Mouse (Mus musculus) bone marrow, adult 2 months (tissue): Measurements from ENCODE around the gene Prdx5. TPM values are rescaled to one million over a fixed set of nuclear protein-coding genes. Genes with fewer than 3 reads are reported as not detected.

ENCODE experiments used
- H3K27ac ChIP-seq: fragments of 200-500 bp; 2 replicates; pipeline ENCODE4 v1.5.1; 2012; ENCODE audit warnings: low read depth, mild to moderate bottlenecking, control low read depth, inconsistent platforms, low read length; ENCODE audit not compliant: control insufficient read depth, poor library complexity, insufficient read depth
- H3K4me1 ChIP-seq: fragments of 200-500 bp; 2 replicates; pipeline ENCODE4 v1.6.1; 2011; ENCODE audit warnings: low read length; ENCODE audit not compliant: control insufficient read depth, insufficient read depth
- H3K4me3 ChIP-seq: fragments of 200-500 bp; replicated peaks from 2 replicates; pipeline ENCODE3; 2011; ENCODE audit warnings: mild to moderate bottlenecking, low read depth, low read length, control low read depth; ENCODE audit not compliant: control insufficient read depth
- CTCF ChIP-seq: fragments of 200-500 bp; IDR thresholded peaks from 2 replicates; pipeline ENCODE4 v1.5.1; 2011; ENCODE audit warnings: low read length, control low read depth; ENCODE audit not compliant: control insufficient read depth, insufficient read depth
- POLR2A ChIP-seq: fragments of 200-500 bp; IDR thresholded peaks from 2 replicates; pipeline ENCODE4 v1.6.1; 2011; ENCODE audit warnings: low read depth, mild to moderate bottlenecking, control low read depth, low read length, borderline replicate concordance; ENCODE audit not compliant: control insufficient read depth
- WGBS: fragments of 180-500 bp; shearing (Covaris S2); methylation state at CpG from one replicate; pipeline ENCODE4 v1.1.7; 2018; 5-methylcytosine and 5-hydroxymethylcytosine counted together
- polyA plus RNA-seq: library from polyadenylated mRNA; stranded (reverse); fragments of >200 nt; gene quantifications from 2 replicates; pipeline ENCODE4 v1.2.4, GENCODE M21; 2011; ENCODE audit warnings: low replicate concordance; ENCODE audit not compliant: missing spikeins, insufficient read depth, insufficient read length

Gene Prdx5
- polyA plus RNA-seq, 1 experiment = 324 TPM

DNA sequence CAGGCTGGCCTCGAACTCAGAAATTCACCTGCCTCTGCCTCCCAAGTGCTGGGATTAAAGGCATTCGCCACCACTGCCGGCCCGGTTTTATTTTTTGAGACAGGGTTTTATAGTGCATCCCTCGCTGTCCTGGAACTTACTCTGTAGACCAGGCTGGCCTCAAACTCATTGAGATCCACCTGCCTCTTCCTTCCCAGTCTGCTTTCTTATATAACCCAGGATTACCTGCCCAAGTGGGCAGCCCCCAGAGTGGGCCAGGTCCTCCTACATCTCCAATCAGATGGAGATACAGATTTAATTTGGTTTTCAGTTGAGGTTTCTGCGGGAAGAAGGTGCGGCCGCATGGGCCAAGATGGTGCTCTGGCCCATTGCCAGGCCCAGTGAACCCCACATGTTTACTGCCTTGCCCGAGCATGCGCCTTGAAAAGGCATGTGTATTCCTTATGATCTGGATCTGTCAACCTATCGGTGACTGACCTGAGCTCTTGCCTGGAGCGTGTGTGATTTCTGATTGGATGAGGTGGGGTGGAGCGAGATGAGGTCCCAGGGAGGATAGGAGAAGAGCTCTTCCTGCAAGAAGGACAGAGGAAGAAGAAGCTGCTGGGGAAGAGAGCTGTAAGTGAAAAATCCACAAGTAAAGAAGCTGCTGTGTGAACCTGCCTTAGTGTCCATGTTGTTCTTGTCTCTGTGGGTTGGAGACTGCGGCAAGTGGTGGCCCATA lies 16.0 kb downstream of the Prdx5 start:
- WGBS = 89% methylated on average over 14 of the region's 14 CpGs
- H3K27ac ChIP-seq = no peak overlapping the region
- no peak overlapping the region for H3K4me3 ChIP-seq
- no peaks in the 10 kb centered on the region for H3K4me1 ChIP-seq
- TF ChIP-seq CTCF = no peak
- TF ChIP-seq POLR2A = no peak

DNA sequence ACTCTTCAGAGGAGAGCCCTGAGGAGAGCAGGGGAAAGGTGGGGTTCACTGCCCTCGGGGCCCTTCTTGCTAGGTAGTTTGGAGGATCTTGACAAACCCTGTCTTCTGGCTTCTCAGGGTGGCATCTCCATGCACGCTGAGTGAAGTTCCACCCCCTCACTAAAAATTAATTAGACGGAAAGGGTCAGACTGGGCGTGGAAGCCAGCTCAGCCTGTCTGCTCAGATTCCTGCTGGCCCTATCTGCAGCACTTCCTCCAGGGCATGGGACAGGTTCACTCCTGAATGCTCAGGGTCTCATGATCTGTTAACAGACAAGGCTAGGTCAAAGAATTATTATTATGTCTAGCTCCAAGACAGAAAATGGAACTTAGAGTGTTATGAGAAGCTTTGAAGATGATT lies 17.4 kb downstream of the Prdx5 start:
- H3K4me3 ChIP-seq = no peak overlapping the region
- no peaks in the 10 kb centered on the region for H3K4me1 ChIP-seq
- H3K27ac ChIP-seq = no peak overlapping the region
- TF ChIP-seq POLR2A (no peak), CTCF (no peak)
- 73% methylated on average over 4 of the region's 4 CpGs for WGBS

DNA sequence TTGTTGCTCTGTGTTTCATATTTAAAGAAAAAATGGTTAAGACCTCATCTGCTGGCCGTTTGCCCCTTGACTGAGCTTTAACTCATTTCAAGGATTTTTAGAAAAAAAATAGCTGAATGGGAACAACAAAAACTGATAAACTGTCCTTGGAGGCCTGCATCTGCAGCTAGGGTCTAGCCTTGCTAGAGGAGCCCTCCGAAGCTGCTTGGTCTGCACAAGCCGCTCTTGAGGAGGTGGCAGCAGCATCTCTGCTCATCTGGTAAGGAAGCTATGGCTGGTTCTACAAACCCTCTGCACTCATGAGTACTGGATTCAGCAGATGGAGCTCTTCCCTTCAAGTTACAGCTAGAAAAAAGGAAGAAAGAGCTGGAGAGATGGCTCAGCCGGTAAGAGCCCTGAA lies 31.9 kb downstream of the Prdx5 start:
- Histone ChIP-seq H3K27ac (no peak overlapping the region), H3K4me1 (no peaks in the 10 kb centered on the region; the same call in none of the 2 replicates), H3K4me3 (no peak overlapping the region)
- TF ChIP-seq CTCF (no peak), POLR2A (no peak)
- WGBS = 75% methylated on average over 4 of the region's 4 CpGs

DNA sequence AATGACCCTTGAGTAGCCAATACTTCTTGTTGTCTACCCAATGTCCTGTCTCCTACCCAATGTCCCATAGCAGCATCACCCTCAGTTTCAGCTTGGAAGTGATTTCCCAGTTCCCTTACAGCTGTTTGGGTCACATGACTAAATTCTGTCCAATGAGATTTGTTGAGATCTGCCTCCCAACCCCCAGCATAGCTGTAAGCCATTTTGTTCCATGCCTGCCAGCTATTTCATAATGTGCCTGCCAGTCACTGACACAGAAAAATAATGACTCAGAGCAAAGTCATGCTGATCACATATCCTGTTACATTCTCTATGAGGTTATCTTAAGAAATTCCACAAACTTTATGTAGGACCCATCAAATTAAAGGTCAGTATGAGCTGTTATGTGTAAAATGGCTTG lies 33.1 kb downstream of the Prdx5 start:
- TF ChIP-seq CTCF (no peak), POLR2A (no peak)
- H3K27ac ChIP-seq = no peak overlapping the region
- H3K4me1 ChIP-seq = peaks cover 2% of the 10 kb centered on the region
- H3K4me3 ChIP-seq = no peak overlapping the region

DNA sequence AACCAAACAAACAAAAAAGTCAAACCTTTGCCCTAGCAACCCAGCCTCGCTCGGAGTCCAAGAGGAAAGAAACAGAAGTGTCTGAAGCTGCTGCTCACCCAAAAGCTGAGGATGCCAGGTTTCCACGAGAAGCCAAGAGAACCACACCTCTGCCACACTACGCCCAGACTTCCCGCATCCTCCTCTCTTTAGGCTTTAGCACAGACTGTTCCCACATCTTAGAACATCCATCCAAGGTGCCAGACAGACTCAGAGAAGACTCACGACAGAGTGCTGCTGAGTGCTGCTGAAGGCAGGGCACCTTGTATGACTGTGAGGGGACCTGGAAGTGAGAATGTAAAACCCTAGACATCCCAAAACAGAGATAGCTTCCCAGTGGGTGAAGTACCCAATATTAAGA lies 34.1 kb downstream of the Prdx5 start:
- H3K4me1 ChIP-seq = peaks cover 3% of the 10 kb centered on the region
- 88% methylated on average over 6 of the region's 6 CpGs for WGBS
- H3K27ac ChIP-seq = no peak overlapping the region
- TF ChIP-seq CTCF (no peak), POLR2A (no peak)
- H3K4me3 ChIP-seq = no peak overlapping the region

DNA sequence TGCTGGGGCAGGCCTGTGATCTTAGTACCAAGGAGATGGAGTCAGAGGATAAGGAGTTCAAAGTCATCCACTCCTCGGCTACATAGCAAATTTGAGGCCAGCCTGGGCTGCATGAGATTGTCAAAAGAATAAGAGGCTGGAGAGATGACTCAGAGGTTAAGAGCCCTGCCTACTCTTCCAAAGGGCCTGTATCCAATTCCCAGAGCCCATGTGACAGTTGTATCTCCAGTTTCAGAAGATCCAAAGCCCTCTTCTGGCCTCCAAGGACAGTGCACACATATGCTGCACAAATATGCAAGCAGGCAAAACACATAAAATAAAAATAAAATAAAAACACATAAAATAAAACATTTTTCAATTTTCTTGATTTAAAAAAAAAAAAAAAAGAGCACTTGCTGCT lies 35.6 kb downstream of the Prdx5 start:
- 74% methylated on average over 1 of the region's 1 CpGs for WGBS
- no peak for TF ChIP-seq POLR2A
- TF ChIP-seq CTCF = no peak
- H3K4me3 ChIP-seq = no peak overlapping the region
- H3K4me1 ChIP-seq = peaks cover 3% of the 10 kb centered on the region
- no peak overlapping the region for H3K27ac ChIP-seq

DNA sequence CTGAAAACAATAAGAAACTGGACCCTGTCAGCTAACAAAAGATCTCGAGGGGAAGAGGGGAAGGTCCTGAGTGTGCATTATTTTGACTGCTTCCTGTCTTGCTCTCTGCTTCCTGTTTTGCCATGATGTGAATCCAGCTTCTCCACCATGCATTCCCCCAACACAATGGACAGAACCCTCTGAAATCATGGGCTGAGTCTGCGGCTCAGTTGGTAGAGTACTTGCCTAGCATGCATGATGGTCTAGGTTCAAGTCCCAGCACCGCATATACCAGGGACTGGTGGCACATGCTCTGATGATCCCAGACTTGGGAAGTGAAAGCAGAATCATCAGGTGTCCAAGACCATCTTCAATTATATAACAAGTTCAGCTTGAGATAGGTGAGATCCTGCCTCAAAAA lies 37.2 kb downstream of the Prdx5 start:
- Histone ChIP-seq H3K4me1 (peaks cover 3% of the 10 kb centered on the region), H3K27ac (no peak overlapping the region), H3K4me3 (no peak overlapping the region)
- 54% methylated on average over 3 of the region's 3 CpGs for WGBS
- TF ChIP-seq POLR2A = no peak
- no peak for TF ChIP-seq CTCF

DNA sequence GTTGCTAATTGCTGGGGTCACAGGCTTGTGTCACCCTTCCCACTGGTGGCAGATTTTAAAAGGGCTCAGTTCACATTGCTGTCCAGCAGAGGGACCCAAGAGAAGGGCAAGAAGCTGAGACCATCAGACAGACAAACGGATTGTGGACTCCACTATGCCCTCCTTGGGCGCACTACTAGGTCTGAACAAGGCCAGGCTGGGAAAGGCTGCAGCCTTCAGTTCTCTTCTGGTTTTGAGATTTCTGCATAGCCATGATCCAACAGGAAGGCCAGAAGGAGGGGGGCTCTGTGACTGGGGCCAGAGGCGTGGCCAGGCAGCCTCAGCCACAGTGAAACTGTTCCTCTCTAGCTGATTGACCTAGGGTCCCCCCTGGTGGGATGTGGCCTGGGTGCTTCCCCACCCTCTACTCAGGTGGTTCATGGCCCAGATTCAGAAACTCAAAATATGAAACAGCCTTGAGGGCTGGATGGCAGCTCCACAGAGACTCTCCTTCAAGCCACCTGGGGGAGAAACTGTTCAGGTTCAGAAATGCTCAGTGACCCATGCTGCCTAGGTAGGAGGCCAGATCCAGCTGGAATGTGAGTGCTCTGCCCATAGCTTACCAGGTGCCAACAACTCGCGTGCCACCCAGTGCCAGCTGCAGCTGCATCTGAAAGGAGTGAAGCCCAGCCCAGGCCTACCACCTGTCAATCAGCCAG lies 38.2 kb downstream of the Prdx5 start:
- peak; percentile 75 for TF ChIP-seq CTCF
- no peak for TF ChIP-seq POLR2A
- WGBS = 12% methylated on average over 5 of the region's 5 CpGs
- H3K27ac ChIP-seq = peak overlapping the region; percentile 53
- no peak overlapping the region for H3K4me3 ChIP-seq
- peaks cover 3% of the 10 kb centered on the region for H3K4me1 ChIP-seq

DNA sequence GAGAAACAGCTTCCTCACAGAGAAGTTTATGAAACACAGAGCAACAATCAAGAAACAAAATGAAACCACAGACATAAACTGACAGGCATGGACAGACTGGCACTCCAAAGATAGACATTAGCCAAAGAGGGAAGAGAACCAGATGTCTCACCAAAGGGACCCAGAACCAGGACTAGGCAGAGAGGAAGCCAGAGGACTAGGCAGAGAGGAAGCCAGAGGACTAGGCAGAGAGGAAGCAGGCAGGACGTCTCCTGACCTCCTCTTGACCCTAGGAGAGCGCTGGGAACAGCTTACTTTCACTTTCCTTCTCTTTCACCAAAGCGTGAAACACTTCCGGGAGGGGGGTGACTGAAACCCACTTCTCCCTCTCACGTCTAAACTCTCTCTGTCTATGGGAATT lies 40.6 kb downstream of the Prdx5 start:
- TF ChIP-seq CTCF (no peak), POLR2A (no peak)
- WGBS = 2% methylated on average over 5 of the region's 5 CpGs

More for the DNA sequence above, 40.6 kb downstream of the Prdx5 start:
- Histone ChIP-seq H3K4me3 (peak overlapping the region; percentile 76), H3K27ac (peak overlapping the region; percentile 78; the same call in 1 of the 2 replicates), H3K4me1 (peaks cover 3% of the 10 kb centered on the region)
